Comparison of ENCODE assay signal across 9 mouse cellular contexts in genomic region chr11:59141772-59142370, GRCm38 (mm10). TPM values are rescaled to one million over a fixed set of nuclear protein-coding genes. Genes with fewer than 3 reads are reported as not detected.
DNase-seq lines count a peak whose midpoint lies in the region; ATAC-seq and TF ChIP-seq lines count a peak whose summit lies in the region.
"Had no signal": no experiment of that assay in that cellular context is flagged by ENCODE, and none has a peak within 500 bp of the region (broad histone marks: within the 10 kb centered on the region; RNA-seq: fewer than 3 reads in every experiment).

No protein-coding gene starts in this region.

- H3K36me3 ChIP-seq in heart, embryonic 14.5 days (ENCODE audit: control insufficient read depth, insufficient read depth, low read length) = no peaks in the 10 kb centered on the region
- H3K36me3 ChIP-seq in embryonic facial prominence, embryonic 10.5 days (replicated peaks) = no peaks in the 10 kb centered on the region
- H3K36me3 ChIP-seq in limb, embryonic 14.5 days (ENCODE audit: control insufficient read depth, insufficient read depth, low read length) = no peaks in the 10 kb centered on the region
- no peaks in the 10 kb centered on the region for H3K36me3 ChIP-seq in neural tube, embryonic 12.5 days

- H3K4me1 ChIP-seq in heart, embryonic 14.5 days (ENCODE audit: control insufficient read depth in 2 of 2, insufficient read depth in 2 of 2, low read length in 2 of 2) = peaks cover 21 to 23% of the 10 kb centered on the region in 2 experiments
- H3K4me1 ChIP-seq in embryonic facial prominence, embryonic 10.5 days = peaks cover 16% of the 10 kb centered on the region; the same call in 1 of the 2 replicates
- no peaks in the 10 kb centered on the region for H3K4me1 ChIP-seq in limb, embryonic 14.5 days (ENCODE audit: control insufficient read depth, insufficient read depth, low read length)
- no peaks in the 10 kb centered on the region for H3K4me1 ChIP-seq in neural tube, embryonic 12.5 days

- intact Hi-C loops in left cerebral cortex, postnatal 14 days (cut with DNase I) = no loop called here

- no peak for ATAC-seq in heart, embryonic 14.5 days (ENCODE audit: insufficient number of reproducible peaks, insufficient read depth, low FRiP score, low read depth)
- no peak for ATAC-seq in limb, embryonic 14.5 days (ENCODE audit: low FRiP score, low read depth)
- ATAC-seq in neural tube, embryonic 12.5 days (ENCODE audit: low FRiP score, low read depth) = no peak

- H3K27ac ChIP-seq in heart, embryonic 14.5 days (replicated peaks in 1 of 2; ENCODE audit: control insufficient read depth in 1 of 2, insufficient read depth in 1 of 2, low read depth in 2 of 2, low read length in 2 of 2) = peak overlapping the region; percentile 15 to 32; a peak in 2 of 4 replicates
- no peak overlapping the region for H3K27ac ChIP-seq in embryonic facial prominence, embryonic 10.5 days (replicated peaks)
- H3K27ac ChIP-seq in limb, embryonic 14.5 days (replicated peaks; ENCODE audit: low read depth, low read length) = no peak overlapping the region
- H3K27ac ChIP-seq in neural tube, embryonic 12.5 days = no peak overlapping the region

- peaks cover 4% of the 10 kb centered on the region for H3K27me3 ChIP-seq in heart, embryonic 14.5 days (ENCODE audit: control insufficient read depth, insufficient read depth, low read length)
- peaks cover 29% of the 10 kb centered on the region for H3K27me3 ChIP-seq in embryonic facial prominence, embryonic 10.5 days (replicated peaks; ENCODE audit: low read depth, poor library complexity, severe bottlenecking)
- peaks cover 10% of the 10 kb centered on the region for H3K27me3 ChIP-seq in limb, embryonic 14.5 days (ENCODE audit: control insufficient read depth, insufficient read depth, low read length)
- peaks cover 12% of the 10 kb centered on the region for H3K27me3 ChIP-seq in neural tube, embryonic 12.5 days (replicated peaks)

- no peaks in the 10 kb centered on the region for H3K9me3 ChIP-seq in heart, embryonic 14.5 days (ENCODE audit: control insufficient read depth, low read length)
- no peaks in the 10 kb centered on the region for H3K9me3 ChIP-seq in embryonic facial prominence, embryonic 10.5 days
- H3K9me3 ChIP-seq in limb, embryonic 14.5 days (ENCODE audit: control insufficient read depth, low read length) = no peaks in the 10 kb centered on the region
- no peaks in the 10 kb centered on the region for H3K9me3 ChIP-seq in neural tube, embryonic 12.5 days

- WGBS in heart, embryonic 14.5 days = 6% methylated on average over 14 of the region's 14 CpGs
- 13% methylated on average over 14 of the region's 14 CpGs for WGBS in embryonic facial prominence, embryonic 10.5 days
- WGBS in limb, embryonic 14.5 days = 12% methylated on average over 14 of the region's 14 CpGs
- WGBS in neural tube, embryonic 12.5 days = 4% methylated on average over 14 of the region's 14 CpGs

- TF ChIP-seq POLR2A in limb, embryonic 14.5 days (IDR thresholded peaks at IDR 0.05; ENCODE audit: borderline replicate concordance, extremely low read depth, insufficient read depth, insufficient read length) = no peak

- peak overlapping the region; percentile 51; the same call in 1 of the 2 replicates for H3K9ac ChIP-seq in heart, embryonic 14.5 days (ENCODE audit: low read length)
- H3K9ac ChIP-seq in limb, embryonic 14.5 days (ENCODE audit: low read depth, low read length, severe bottlenecking) = no peak overlapping the region
- 0 out of 2 replicates have a peak overlapping the region, but pooled peaks have one; percentile 10 for H3K9ac ChIP-seq in neural tube, embryonic 12.5 days

- peak overlapping the region; percentile 47 for H3K4me2 ChIP-seq in heart, embryonic 14.5 days (ENCODE audit: low read length)
- H3K4me2 ChIP-seq in limb, embryonic 14.5 days (replicated peaks; ENCODE audit: low read depth, low read length, severe bottlenecking) = peak overlapping the region; percentile 10; the same call in 1 of the 2 replicates
- peak overlapping the region; percentile 51 for H3K4me2 ChIP-seq in neural tube, embryonic 12.5 days (replicated peaks)

- peak overlapping the region; percentile 3 to 15; a peak in 1 of 4 replicates for H3K4me3 ChIP-seq in heart, embryonic 14.5 days (ENCODE audit: control insufficient read depth in 1 of 2, insufficient read depth in 1 of 2, low read depth in 1 of 2, low read length in 2 of 2)
- H3K4me3 ChIP-seq in embryonic facial prominence, embryonic 10.5 days = peak overlapping the region; percentile 39
- H3K4me3 ChIP-seq in limb, embryonic 14.5 days (replicated peaks; ENCODE audit: low read length) = no peak overlapping the region
- H3K4me3 ChIP-seq in neural tube, embryonic 12.5 days = no peak overlapping the region

- no peak for DNase-seq in heart, adult 8-10 months (ENCODE audit: low spot score)
- peak; percentile 68 for DNase-seq in embryonic facial prominence, embryonic 10.5 days (ENCODE audit: low spot score)
- DNase-seq in limb, embryonic 14.5 days (ENCODE audit: low spot score) = no peak
- no peak for DNase-seq in left cerebral cortex, postnatal 14 days (ENCODE audit: low spot score in 2 of 2)
- DNase-seq in cerebellum, adult 9-11 months = no peak
- no peak for DNase-seq in urinary bladder, postnatal 10 days (ENCODE audit: low spot score)
- DNase-seq: right cerebral cortex, postnatal 4 days had no signal

RNA-seq across cellular contexts. Expression of gene Obscn, which starts 5.7 kb away (rescaled TPM):
- 69.1 and 69.4 TPM in 2 replicates for polyA plus RNA-seq in heart, embryonic 14.5 days (2014; fragmentation: Nextera tagmentation; extraction: Ambion mirVana)
- total RNA-seq in heart, adult 8-10 months (2022) = 1,000 to 10,000 TPM in 1 of 4 experiments, 100 to 1,000 TPM in 3; 788 to 1,002 (median 896) TPM
- 0.05 and 0.24 TPM in 2 replicates for polyA plus RNA-seq in embryonic facial prominence, embryonic 10.5 days (2016; fragmentation: Nextera tagmentation; extraction: Ambion mirVana)
- polyA plus RNA-seq in limb, embryonic 14.5 days (2012; rRNA removed) = 11.0 and 11.5 TPM in 2 replicates
- polyA plus RNA-seq in limb, embryonic 14.5 days (2014; fragmentation: Nextera tagmentation; extraction: Ambion mirVana) = 3.2 and 5.4 TPM in 2 replicates
- 0.42 TPM in 2 replicates for polyA plus RNA-seq in neural tube, embryonic 12.5 days (2016; fragmentation: Nextera tagmentation; extraction: Ambion mirVana)
- total RNA-seq in left cerebral cortex, postnatal 14 days (2021) = 1 to 10 TPM; 1.5 to 1.9 TPM

RNA-seq across cellular contexts. Expression of gene Iba57, which starts 21.7 kb away (rescaled TPM):
- 4.6 and 4.9 TPM in 2 replicates for polyA plus RNA-seq in heart, embryonic 14.5 days (2014; fragmentation: Nextera tagmentation; extraction: Ambion mirVana)
- 10 to 100 TPM; 14.8 to 21.8 (median 19.4) TPM for total RNA-seq in heart, adult 8-10 months (2022)
- polyA plus RNA-seq in embryonic facial prominence, embryonic 10.5 days (2016; fragmentation: Nextera tagmentation; extraction: Ambion mirVana) = 4.0 and 4.7 TPM in 2 replicates
- 4.0 TPM in 2 replicates for polyA plus RNA-seq in limb, embryonic 14.5 days (2012; rRNA removed)
- polyA plus RNA-seq in limb, embryonic 14.5 days (2014; fragmentation: Nextera tagmentation; extraction: Ambion mirVana) = 1.8 and 2.4 TPM in 2 replicates
- 6.5 and 7.8 TPM in 2 replicates for polyA plus RNA-seq in neural tube, embryonic 12.5 days (2016; fragmentation: Nextera tagmentation; extraction: Ambion mirVana)
- total RNA-seq in left cerebral cortex, postnatal 14 days (2021) = 10 to 100 TPM in 1 of 2 experiments, 1 to 10 TPM in 1; 9.8 to 10.0 TPM

RNA-seq across cellular contexts. Expression of gene Gjc2, which starts 41.1 kb away (rescaled TPM):
- polyA plus RNA-seq in heart, embryonic 14.5 days (2014; fragmentation: Nextera tagmentation; extraction: Ambion mirVana) = 0.23 and 0.39 TPM in 2 replicates
- under 1 TPM; 0.62 to 0.82 (median 0.63) TPM for total RNA-seq in heart, adult 8-10 months (2022)
- 0.15 TPM in 1 of 2 replicates, not detected in the other for polyA plus RNA-seq in embryonic facial prominence, embryonic 10.5 days (2016; fragmentation: Nextera tagmentation; extraction: Ambion mirVana)
- polyA plus RNA-seq in limb, embryonic 14.5 days (2012; rRNA removed) = 0.78 and 1.2 TPM in 2 replicates
- 0.36 and 0.70 TPM in 2 replicates for polyA plus RNA-seq in limb, embryonic 14.5 days (2014; fragmentation: Nextera tagmentation; extraction: Ambion mirVana)
- 0.23 and 0.39 TPM in 2 replicates for polyA plus RNA-seq in neural tube, embryonic 12.5 days (2016; fragmentation: Nextera tagmentation; extraction: Ambion mirVana)
- 10 to 100 TPM in 1 of 2 experiments, 1 to 10 TPM in 1; 7.9 to 14.2 TPM for total RNA-seq in left cerebral cortex, postnatal 14 days (2021)

RNA-seq across cellular contexts. Expression of gene Guk1, which starts 50.1 kb away (rescaled TPM):
- polyA plus RNA-seq in heart, embryonic 14.5 days (2014; fragmentation: Nextera tagmentation; extraction: Ambion mirVana) = 133 and 136 TPM in 2 replicates
- total RNA-seq in heart, adult 8-10 months (2022) = 100 to 1,000 TPM; 112 to 142 (median 128) TPM
- 133 and 146 TPM in 2 replicates for polyA plus RNA-seq in embryonic facial prominence, embryonic 10.5 days (2016; fragmentation: Nextera tagmentation; extraction: Ambion mirVana)
- 101 and 102 TPM in 2 replicates for polyA plus RNA-seq in limb, embryonic 14.5 days (2012; rRNA removed)
- polyA plus RNA-seq in limb, embryonic 14.5 days (2014; fragmentation: Nextera tagmentation; extraction: Ambion mirVana) = 126 and 129 TPM in 2 replicates
- polyA plus RNA-seq in neural tube, embryonic 12.5 days (2016; fragmentation: Nextera tagmentation; extraction: Ambion mirVana) = 111 and 113 TPM in 2 replicates
- 100 to 1,000 TPM; 113 to 118 TPM for total RNA-seq in left cerebral cortex, postnatal 14 days (2021)

Comparison
In these comparisons a context has a peak if more than half of its experiments do, and no peak if none do; other contexts are left out.
1. H3K27ac ChIP-seq: peak in heart, embryonic 14.5 days (2 of 2); none in embryonic facial prominence, embryonic 10.5 days (single experiment), limb, embryonic 14.5 days (single experiment) and neural tube, embryonic 12.5 days (single experiment).
2. H3K4me3 ChIP-seq: peak in heart, embryonic 14.5 days (2 of 2) and embryonic facial prominence, embryonic 10.5 days (single experiment); none in limb, embryonic 14.5 days (single experiment) and neural tube, embryonic 12.5 days (single experiment).
3. Peak in every context shown above with its lines, with median percentiles within 50 percentile points of each other: H3K4me2 ChIP-seq.